Mouse (Mus musculus) layer of hippocampus, postnatal 25 days (tissue): Measurements from ENCODE around the gene Pdik1l. TPM values are rescaled to one million over a fixed set of nuclear protein-coding genes. Genes with fewer than 3 reads are reported as not detected.

Source experiments
- DNase-seq, 2 experiments: peaks; one replicate each; pipeline ENCODE4 v3.0.0; 2022; ENCODE audit warnings: mixed read lengths in 2 of 2, low spot score in 1 of 2; ENCODE audit errors: extremely low spot score in 1 of 2
- total RNA-seq, 2 experiments: library from RNA; stranded (reverse); gene quantifications; 2 replicates each; pipeline ENCODE4 v1.2.3; 2021

Gene Pdik1l
- total RNA-seq, result 10 to 100 TPM; 15.2 to 16.7 TPM

- peak in 1 of 2 experiments; percentile 60 for DNase-seq
Observed at GRCm38 (mm10) chr4:134287575-134288025, at the start of gene Pdik1l. Gene Pdik1l, minus strand, starts transcription at chr4:134287895.

GRCm38 (mm10) chr4:134330281-134330680 is 42.6 kb upstream of the Pdik1l start:
- DNase-seq, result no peak

GRCm38 (mm10) chr4:134328832-134329231 is 41.1 kb upstream of the Pdik1l start:
- DNase-seq, result no peak

GRCm38 (mm10) chr4:134328151-134328550 is 40.5 kb upstream of the Pdik1l start:
- DNase-seq, result no peak

GRCm38 (mm10) chr4:134326859-134327530 is 39.3 kb upstream of the Pdik1l start:
- no peak for DNase-seq

GRCm38 (mm10) chr4:134324655-134325054 is 37.0 kb upstream of the Pdik1l start:
- DNase-seq, result no peak

- no peak for DNase-seq
Observed at GRCm38 (mm10) chr4:134321524-134321923, 33.8 kb upstream of the Pdik1l start.

- DNase-seq, result no peak
Observed at GRCm38 (mm10) chr4:134319674-134320073, 32.0 kb upstream of the Pdik1l start.

- DNase-seq, result no peak
Observed at GRCm38 (mm10) chr4:134319074-134319473, 31.4 kb upstream of the Pdik1l start.

- DNase-seq, result no peak
Observed at GRCm38 (mm10) chr4:134316390-134316789, 28.7 kb upstream of the Pdik1l start.

GRCm38 (mm10) chr4:134315470-134315869 is 27.8 kb upstream of the Pdik1l start:
- no peak for DNase-seq

- DNase-seq, result no peak
Observed at GRCm38 (mm10) chr4:134314876-134315275, 27.2 kb upstream of the Pdik1l start, which contains the start of gene Trim63. Gene Trim63, plus strand, starts transcription at chr4:134315120.

- DNase-seq, result no peak
Observed at GRCm38 (mm10) chr4:134314081-134314655, 26.5 kb upstream of the Pdik1l start.

GRCm38 (mm10) chr4:134312901-134313300 is 25.2 kb upstream of the Pdik1l start:
- DNase-seq, result no peak

GRCm38 (mm10) chr4:134312341-134312740 is 24.6 kb upstream of the Pdik1l start:
- DNase-seq, result no peak

GRCm38 (mm10) chr4:134311784-134312183 is 24.1 kb upstream of the Pdik1l start:
- no peak for DNase-seq

- no peak for DNase-seq
Observed at GRCm38 (mm10) chr4:134310656-134311055, 23.0 kb upstream of the Pdik1l start.

GRCm38 (mm10) chr4:134310106-134310505 is 22.4 kb upstream of the Pdik1l start:
- no peak for DNase-seq

- DNase-seq, result peak; percentile 46 to 57
Observed at GRCm38 (mm10) chr4:134307367-134308072, 19.8 kb upstream of the Pdik1l start.

- DNase-seq, result no peak
Observed at GRCm38 (mm10) chr4:134306963-134307362, 19.3 kb upstream of the Pdik1l start.

- no peak for DNase-seq
Observed at GRCm38 (mm10) chr4:134302084-134302483, 14.4 kb upstream of the Pdik1l start.
